Mouse (Mus musculus) E14TG2a.4 (cell line): ENCODE measurements at regions not wholly inside any gene's neighbourhood (a gene's known extent, or its start where the extent isn't known, plus 50 kb on each side); places are given as distances from the start of the nearest gene placed in this dataset.

ENCODE experiments used
- H3K27me3 ChIP-seq: 2 replicates; pipeline ENCODE4 v1.6.1; 2014; ENCODE audit warnings: low read length, control low read depth; ENCODE audit not compliant: insufficient read depth
- H3K36me3 ChIP-seq: 2 replicates; pipeline ENCODE4 v1.6.1; 2014; ENCODE audit warnings: low read length, control low read depth; ENCODE audit not compliant: insufficient read depth
- H3K4me1 ChIP-seq: replicated peaks from 2 replicates; pipeline ENCODE4 v1.6.1; 2014; ENCODE audit warnings: low read depth, low read length, control low read depth
- H3K4me3 ChIP-seq: replicated peaks from 2 replicates; pipeline ENCODE4 v1.5.1; 2014; ENCODE audit warnings: mild to moderate bottlenecking, low read length
- H3K9me3 ChIP-seq: 2 replicates; pipeline ENCODE4 v1.6.1; 2014; ENCODE audit warnings: low read length, control low read depth
- CTCF ChIP-seq: conservative IDR thresholded peaks from 2 replicates; pipeline ENCODE4 v1.5.1; 2014; ENCODE audit warnings: low read length
- NANOG ChIP-seq: IDR thresholded peaks from 2 replicates; pipeline ENCODE4 v1.6.1; 2014; ENCODE audit warnings: borderline replicate concordance, low read length, mixed read lengths
- POU5F1 ChIP-seq: IDR thresholded peaks from 2 replicates; pipeline ENCODE4 v1.6.1; 2014; ENCODE audit warnings: low read length, borderline replicate concordance

DNA sequence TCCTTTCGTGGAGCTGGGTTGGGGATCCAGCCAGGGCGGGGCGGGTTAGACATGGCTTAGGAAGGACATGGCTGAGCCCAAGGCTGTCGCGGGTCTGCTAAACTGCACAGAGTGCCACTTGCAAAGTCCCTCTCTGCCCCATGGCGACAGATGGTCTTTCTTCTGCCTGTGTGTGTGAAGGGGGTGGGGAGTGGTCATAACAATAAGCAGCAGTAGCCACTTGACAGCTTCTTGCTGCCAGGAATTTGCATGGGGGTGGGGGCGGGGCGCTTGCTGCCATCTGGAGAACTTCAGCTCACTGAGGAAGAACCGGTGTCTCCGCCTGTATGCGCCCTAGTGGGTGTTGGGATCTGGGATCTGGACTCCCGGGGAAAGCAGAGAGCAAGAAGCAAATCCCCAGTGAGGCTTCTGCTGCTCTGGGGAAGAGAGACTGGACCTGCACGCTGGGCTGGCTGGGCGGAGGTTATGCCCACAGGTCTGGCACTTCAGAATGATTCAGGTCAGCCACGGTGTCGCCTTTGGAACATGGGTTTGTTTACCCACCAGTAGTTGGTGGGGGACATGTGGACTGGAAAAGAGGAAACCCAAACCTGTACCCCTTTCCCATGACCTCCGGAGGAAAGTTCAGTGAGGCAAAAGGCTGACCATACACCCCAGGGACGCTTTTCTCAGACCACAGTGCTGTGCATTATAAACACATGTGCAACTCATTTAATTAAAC is 258.7 kb upstream of the Marcks start:
- Histone ChIP-seq H3K27me3 (no peaks in the 10 kb centered on the region), H3K36me3 (no peaks in the 10 kb centered on the region), H3K4me1 (peaks cover 10% of the 10 kb centered on the region), H3K4me3 (peak overlapping the region; percentile 52), H3K9me3 (no peaks in the 10 kb centered on the region)
- TF ChIP-seq NANOG (no peak), CTCF (no peak), POU5F1 (no peak)

DNA sequence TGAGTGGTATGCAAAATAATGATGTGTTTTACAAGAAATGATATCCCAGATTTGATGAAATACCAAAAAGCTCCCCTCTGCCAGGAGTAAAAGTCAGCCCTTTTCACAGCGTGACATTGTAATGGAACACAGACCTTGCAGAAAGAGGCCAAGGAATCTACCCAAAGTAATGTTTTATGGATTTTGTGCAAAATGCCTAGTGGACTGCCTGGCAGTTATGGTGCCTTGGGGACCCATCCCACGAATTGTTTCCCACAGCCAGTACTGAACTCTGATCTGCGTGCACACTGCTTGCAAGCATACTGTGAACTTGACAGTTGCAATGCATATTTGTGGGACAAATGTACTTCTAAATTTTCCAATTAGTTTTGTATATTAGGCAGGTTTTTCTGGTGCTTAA is 251.3 kb upstream of the Marcks start:
- Histone ChIP-seq H3K27me3 (no peaks in the 10 kb centered on the region), H3K4me3 (no peak overlapping the region), H3K9me3 (no peaks in the 10 kb centered on the region), H3K36me3 (no peaks in the 10 kb centered on the region), H3K4me1 (no peaks in the 10 kb centered on the region)
- TF ChIP-seq CTCF, result no peak
- no peak for TF ChIP-seq POU5F1
- TF ChIP-seq NANOG, result no peak

DNA sequence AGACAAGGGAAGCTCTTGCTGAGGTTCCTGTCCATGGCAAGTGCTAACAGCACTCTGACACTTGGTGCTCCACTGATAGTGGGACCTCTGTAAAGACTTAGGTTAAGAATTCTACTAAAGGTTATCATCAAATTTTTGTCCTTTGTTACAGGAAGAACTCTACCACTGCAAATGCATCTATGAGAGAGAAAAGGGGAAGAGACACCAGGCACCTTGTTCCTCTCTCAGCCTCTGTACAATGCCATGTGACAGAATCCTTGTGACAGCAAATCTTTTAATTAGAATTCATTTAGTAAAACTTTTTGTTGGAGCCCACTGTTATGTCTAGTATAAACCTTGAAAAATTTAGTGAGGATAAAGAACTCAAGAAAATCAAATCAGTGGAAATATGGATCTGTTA is 247.5 kb upstream of the Marcks start:
- H3K4me1 ChIP-seq, result no peaks in the 10 kb centered on the region
- no peaks in the 10 kb centered on the region for H3K27me3 ChIP-seq
- H3K9me3 ChIP-seq, result no peaks in the 10 kb centered on the region
- H3K4me3 ChIP-seq, result no peak overlapping the region
- H3K36me3 ChIP-seq, result no peaks in the 10 kb centered on the region
- no peak for TF ChIP-seq POU5F1
- no peak for TF ChIP-seq CTCF
- TF ChIP-seq NANOG, result no peak

DNA sequence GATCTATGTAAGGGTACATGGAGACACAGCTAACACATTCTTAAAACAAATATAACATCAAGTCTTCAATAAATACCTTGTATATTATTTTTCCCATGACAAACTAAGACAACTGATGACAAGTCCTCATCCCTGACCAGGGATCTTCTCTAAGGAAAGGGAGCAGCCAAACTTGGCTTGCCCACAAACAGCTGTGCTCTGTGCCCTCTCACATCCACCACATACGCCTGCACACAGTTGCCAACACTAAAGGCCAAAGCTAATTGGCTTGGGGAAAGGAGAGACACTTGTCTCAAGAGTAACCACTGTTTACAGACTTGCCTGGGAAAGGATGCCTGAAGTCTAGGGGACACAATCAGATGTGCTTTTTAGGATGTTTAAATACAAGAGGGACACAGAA is 241.3 kb upstream of the Marcks start:
- no peak for TF ChIP-seq POU5F1
- no peaks in the 10 kb centered on the region for H3K9me3 ChIP-seq
- no peaks in the 10 kb centered on the region for H3K27me3 ChIP-seq
- H3K36me3 ChIP-seq, result no peaks in the 10 kb centered on the region
- H3K4me1 ChIP-seq, result peaks cover 32% of the 10 kb centered on the region
- H3K4me3 ChIP-seq, result no peak overlapping the region

DNA sequence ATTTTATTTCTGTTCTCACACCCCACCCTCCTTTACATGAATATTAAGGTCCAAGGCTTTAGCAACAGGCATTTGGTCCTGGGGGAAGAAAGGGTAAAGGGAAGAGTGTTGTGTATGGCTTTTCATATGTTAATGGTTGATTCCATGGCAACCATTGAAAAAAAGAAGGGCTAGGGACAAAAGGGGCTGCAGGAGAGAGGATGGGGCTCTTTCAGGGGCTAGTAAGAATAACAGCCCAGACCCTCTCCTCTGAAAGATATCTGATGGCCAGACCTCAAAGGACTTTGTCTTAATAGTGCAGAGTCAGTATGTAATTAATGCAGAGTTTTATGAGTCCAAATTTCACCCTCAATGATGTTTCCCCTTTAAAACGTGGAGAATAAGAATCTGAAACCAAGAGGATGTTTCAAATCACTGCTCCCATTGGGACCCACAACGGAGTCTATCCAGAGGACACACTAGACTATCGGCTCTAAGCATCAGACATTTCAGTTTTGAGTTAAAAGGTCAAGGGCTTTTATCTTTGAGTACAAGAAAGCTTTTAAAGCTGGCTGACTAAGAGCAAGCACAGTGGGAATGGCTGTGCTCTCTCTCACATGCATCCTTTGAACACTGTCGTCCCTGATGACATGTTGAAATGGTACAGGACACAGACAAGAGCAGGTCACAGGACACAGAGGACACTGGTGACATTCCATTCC is 239.4 kb upstream of the Marcks start:
- H3K4me1 ChIP-seq, result peaks cover 32% of the 10 kb centered on the region
- no peaks in the 10 kb centered on the region for H3K36me3 ChIP-seq
- no peak overlapping the region for H3K4me3 ChIP-seq
- no peaks in the 10 kb centered on the region for H3K27me3 ChIP-seq
- no peaks in the 10 kb centered on the region for H3K9me3 ChIP-seq
- peak; percentile 55; the same call in 1 of the 2 replicates for TF ChIP-seq POU5F1
- no peak for TF ChIP-seq CTCF
- no peak for TF ChIP-seq NANOG

DNA sequence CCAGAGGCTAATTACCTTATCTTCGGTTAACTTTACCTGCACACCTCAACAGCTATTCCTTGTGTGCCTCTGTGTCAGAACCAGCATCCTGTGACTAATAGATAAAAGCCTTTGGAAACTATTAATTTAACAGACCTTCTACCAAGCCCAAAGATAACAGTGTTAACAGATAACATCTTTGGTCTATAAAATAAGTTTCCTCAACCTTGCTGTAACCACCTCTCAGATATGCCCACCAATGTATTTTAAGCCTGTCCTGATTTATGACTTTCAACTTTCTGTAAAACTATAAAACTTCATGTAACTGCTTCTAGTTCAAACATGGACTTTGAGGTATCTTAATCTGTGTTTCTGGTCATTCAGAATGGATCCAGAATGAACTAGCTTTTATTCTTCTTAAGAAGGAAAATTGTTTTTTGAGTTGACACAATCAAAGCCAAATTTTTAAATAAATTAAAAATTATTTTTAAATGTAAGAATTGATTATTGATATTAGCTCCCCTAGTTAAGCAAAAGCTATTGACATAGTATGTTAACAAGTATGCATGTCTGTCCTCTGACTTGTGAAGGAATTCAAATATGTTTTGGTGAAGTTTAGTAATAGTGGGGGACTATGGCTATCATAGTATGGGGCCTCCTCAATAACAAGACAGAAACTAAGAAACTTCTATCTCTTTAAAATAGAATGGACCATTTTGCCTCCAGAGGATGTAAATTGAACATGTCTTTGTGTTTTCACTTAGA is 238.7 kb upstream of the Marcks start:
- H3K36me3 ChIP-seq, result no peaks in the 10 kb centered on the region
- H3K9me3 ChIP-seq, result no peaks in the 10 kb centered on the region
- H3K27me3 ChIP-seq, result no peaks in the 10 kb centered on the region
- H3K4me1 ChIP-seq, result peaks cover 32% of the 10 kb centered on the region
- no peak for TF ChIP-seq CTCF
- TF ChIP-seq POU5F1, result no peak
- TF ChIP-seq NANOG, result no peak
- no peak overlapping the region for H3K4me3 ChIP-seq

DNA sequence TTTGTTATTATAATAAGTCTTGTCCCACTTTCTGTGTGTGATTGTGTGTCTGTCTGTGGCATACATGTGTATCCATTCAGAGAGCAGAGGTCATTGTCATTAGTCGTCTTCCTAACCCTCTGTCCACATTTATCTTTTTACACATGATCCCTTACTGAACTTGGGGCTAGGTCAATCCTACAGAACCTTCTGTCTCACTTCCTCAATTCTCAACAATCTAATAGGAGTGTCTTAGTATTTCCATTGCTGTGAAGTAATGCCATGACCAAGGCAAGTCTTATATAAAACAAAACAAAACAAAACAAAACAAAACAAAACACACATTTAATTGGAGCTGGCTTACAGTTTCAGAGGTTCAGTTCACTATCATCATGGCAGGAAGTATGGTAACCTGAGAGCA is 237.5 kb upstream of the Marcks start:
- Histone ChIP-seq H3K4me1 (peaks cover 32% of the 10 kb centered on the region), H3K9me3 (no peaks in the 10 kb centered on the region), H3K27me3 (no peaks in the 10 kb centered on the region), H3K4me3 (no peak overlapping the region), H3K36me3 (no peaks in the 10 kb centered on the region)
- TF ChIP-seq CTCF (no peak), NANOG (no peak), POU5F1 (no peak)

DNA sequence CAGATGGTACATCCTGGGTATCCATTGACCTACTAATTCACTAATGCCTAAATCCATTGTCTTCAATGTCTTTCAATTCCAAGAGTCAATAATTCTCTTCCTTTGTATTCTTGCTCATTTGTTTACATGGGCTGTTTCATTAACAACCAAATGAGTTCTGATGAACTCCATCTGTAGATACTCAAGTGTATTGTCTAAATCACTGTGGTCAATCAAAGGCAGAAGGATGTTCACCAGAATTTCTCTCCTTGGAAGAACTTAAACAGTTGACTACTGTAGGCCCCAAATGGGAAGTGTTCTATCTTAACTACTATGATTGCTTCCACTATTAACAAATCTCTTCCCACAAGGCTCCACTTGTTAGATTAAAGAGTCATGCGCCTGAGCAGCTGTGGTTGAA is 236.9 kb upstream of the Marcks start:
- no peaks in the 10 kb centered on the region for H3K27me3 ChIP-seq
- H3K9me3 ChIP-seq, result no peaks in the 10 kb centered on the region
- H3K4me3 ChIP-seq, result no peak overlapping the region
- H3K4me1 ChIP-seq, result peaks cover 32% of the 10 kb centered on the region
- no peaks in the 10 kb centered on the region for H3K36me3 ChIP-seq
- TF ChIP-seq CTCF, result no peak
- peak; percentile 90 for TF ChIP-seq NANOG
